Mouse (Mus musculus): ENCODE measurements at regions not wholly inside any gene's neighbourhood (a gene's known extent, or its start where the extent isn't known, plus 50 kb on each side); places are given as distances from the start of the nearest gene placed in this dataset.

DNA sequence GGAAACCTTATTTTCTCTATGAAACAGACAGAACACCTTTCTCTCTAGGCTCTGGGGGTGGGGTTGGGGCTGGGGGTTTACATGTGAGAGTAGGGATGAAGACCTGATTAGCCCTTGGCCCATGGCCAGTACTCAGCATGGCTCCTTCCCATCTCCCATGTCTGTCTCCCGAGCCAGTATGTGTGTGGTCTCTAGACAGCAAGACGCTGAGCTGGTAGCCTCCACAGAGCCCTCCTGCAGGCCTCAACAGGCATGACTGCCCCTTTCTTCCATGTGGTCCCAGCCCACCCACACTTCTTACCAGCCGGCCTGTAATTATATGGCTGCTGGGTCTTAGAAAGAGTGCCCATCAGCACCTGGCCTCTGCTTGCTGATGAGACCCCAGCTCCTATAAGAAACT, 84.2 kb upstream of the Bod1 start:
- TF ChIP-seq POLR2A (IDR thresholded peaks at IDR 0.05; ENCODE audit: extremely low read depth, insufficient read depth, low read length) (no peak), CTCF (IDR thresholded peaks at IDR 0.05; ENCODE audit: low read depth, low read length) (no peak)

Measured in liver, adult 2 months (tissue).